Mouse (Mus musculus) mammary gland, adult 2 months (tissue): ENCODE measurements around the gene Ptgs2. TPM values are rescaled to one million over a fixed set of nuclear protein-coding genes. Genes with fewer than 3 reads are reported as not detected.

Source experiments
- polyA plus RNA-seq: library from polyadenylated mRNA; depleted of rRNA; stranded (reverse); fragments of >200 nt; gene quantifications from 2 replicates; pipeline ENCODE4 v1.2.3, GENCODE M21; 2012; ENCODE audit warnings: low replicate concordance; rRNA removed

The Ptgs2 gene
- 0.25 and 0.66 TPM in 2 replicates for polyA plus RNA-seq

DNA sequence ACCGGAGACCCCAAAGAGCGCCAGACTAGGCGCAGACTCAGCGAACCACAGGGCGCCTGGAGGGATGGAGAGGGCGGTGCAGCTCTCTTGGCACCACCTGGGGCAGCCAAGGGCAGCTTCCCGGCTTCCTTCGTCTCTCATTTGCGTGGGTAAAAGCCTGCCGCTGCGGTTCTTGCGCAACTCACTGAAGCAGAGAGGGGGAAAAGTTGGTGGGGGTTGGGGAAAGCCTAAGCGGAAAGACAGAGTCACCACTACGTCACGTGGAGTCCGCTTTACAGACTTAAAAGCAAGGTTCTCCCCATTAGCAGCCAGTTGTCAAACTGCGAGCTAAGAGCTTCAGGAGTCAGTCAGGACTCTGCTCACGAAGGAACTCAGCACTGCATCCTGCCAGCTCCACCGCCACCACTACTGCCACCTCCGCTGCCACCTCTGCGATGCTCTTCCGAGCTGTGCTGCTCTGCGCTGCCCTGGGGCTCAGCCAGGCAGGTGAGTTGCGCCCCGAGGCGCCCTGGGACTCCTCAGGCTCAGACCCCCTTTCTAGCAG is at the start of gene Ptgs2:
Ptgs2 (plus strand) TSS at position 242 of the 544 bp plus-strand sequence.

Other genes starting within 250 kb of the Ptgs2 start
- gene Pla2g4a, start 138.7 kb upstream of the Ptgs2 start, polyA plus RNA-seq = 1.1 and 3.2 TPM in 2 replicates
- not detected in 2 replicates for gene Pdc, start 219.4 kb downstream of the Ptgs2 start, polyA plus RNA-seq